Mouse (Mus musculus) heart, postnatal 14 days (tissue): Measurements from ENCODE around the gene Cmip. TPM values are rescaled to one million over a fixed set of nuclear protein-coding genes. Genes with fewer than 3 reads are reported as not detected.

ENCODE experiments used
- DNase-seq, 2 experiments: peaks; one replicate each; pipeline ENCODE4 v3.0.0; 2021 to 2022
- intact Hi-C: fragments of 180-260 bp; cut with DNase I; formaldehyde crosslinking; loops from one replicate; pipeline ENCODE4 v1.15.1; 2025
- total RNA-seq, 2 experiments: library from RNA; stranded (reverse); gene quantifications; 2 replicates each; pipeline ENCODE4 v1.2.3; 2021

The Cmip gene
- total RNA-seq, 2 experiments from 2014 or later = 29.5 to 30.9 TPM

GRCm38 (mm10) chr8:117254496-117254895 lies 2.4 kb upstream of the Cmip start:
- intact Hi-C loops = loop anchor here (10.0 kb wide), 1 partner anchor 120 kb away; no protein-coding TSS in a partner anchor

GRCm38 (mm10) chr8:117256292-117256938 lies 449 bp upstream of the Cmip start:
- intact Hi-C loops = loop anchor here (10.0 kb wide), 1 partner anchor 118 kb away; no protein-coding TSS in a partner anchor
- DNase-seq = peak; percentile 97 to 98

More at GRCm38 (mm10) chr8:117254496-117254895, 2.4 kb upstream of the Cmip start:
- no peak for DNase-seq

GRCm38 (mm10) chr8:117257821-117258575 lies 1.1 kb downstream of the Cmip start:
- peak; percentile 32 to 37 for DNase-seq
- intact Hi-C loops = loop anchor here (2.0 to 10.0 kb wide), 2 partner anchors 27 to 117 kb away; no protein-coding TSS in a partner anchor

GRCm38 (mm10) chr8:117258576-117259040 lies 1.7 kb downstream of the Cmip start:
- intact Hi-C loops = loop anchor here (2.0 to 10.0 kb wide), 2 partner anchors 26 to 116 kb away; no protein-coding TSS in a partner anchor
- no peak for DNase-seq

- intact Hi-C loops = loop anchor here (2.0 to 10.0 kb wide), 2 partner anchors 25 to 115 kb away; no protein-coding TSS in a partner anchor
- no peak for DNase-seq
These were observed 2.7 kb downstream of the Cmip start for GRCm38 (mm10) chr8:117259431-117260001.

GRCm38 (mm10) chr8:117260234-117260929 lies 3.5 kb downstream of the Cmip start:
- DNase-seq = no peak
- intact Hi-C loops = no loop called here

GRCm38 (mm10) chr8:117260930-117261475 lies 4.1 kb downstream of the Cmip start:
- DNase-seq = no peak
- intact Hi-C loops = no loop called here

- intact Hi-C loops = no loop called here
- DNase-seq = no peak
These were observed 4.8 kb downstream of the Cmip start for GRCm38 (mm10) chr8:117261702-117262101.

- intact Hi-C loops = no loop called here
- no peak for DNase-seq
These were observed 5.8 kb downstream of the Cmip start for GRCm38 (mm10) chr8:117262685-117263084.

- no peak for DNase-seq
These were observed 6.6 kb downstream of the Cmip start for GRCm38 (mm10) chr8:117263442-117263841.

GRCm38 (mm10) chr8:117265079-117265478 lies 8.2 kb downstream of the Cmip start:
- DNase-seq = no peak
- intact Hi-C loops = no loop called here

More at GRCm38 (mm10) chr8:117263442-117263841, 6.6 kb downstream of the Cmip start:
- intact Hi-C loops = no loop called here

GRCm38 (mm10) chr8:117267403-117268129 lies 10.7 kb downstream of the Cmip start:
- DNase-seq = no peak
- intact Hi-C loops = no loop called here

- DNase-seq = no peak
- intact Hi-C loops = no loop called here
These were observed 21.4 kb downstream of the Cmip start for GRCm38 (mm10) chr8:117278234-117278633.

- intact Hi-C loops = no loop called here
- no peak for DNase-seq
These were observed 21.8 kb downstream of the Cmip start for GRCm38 (mm10) chr8:117278668-117279132.

GRCm38 (mm10) chr8:117280488-117280887 lies 23.6 kb downstream of the Cmip start:
- DNase-seq = peak in 1 of 2 experiments; percentile 30

GRCm38 (mm10) chr8:117281676-117282075 lies 24.8 kb downstream of the Cmip start:
- no peak for DNase-seq
- intact Hi-C loops = no loop called here

More at GRCm38 (mm10) chr8:117280488-117280887, 23.6 kb downstream of the Cmip start:
- intact Hi-C loops = no loop called here

- no peak for DNase-seq
- intact Hi-C loops = no loop called here
These were observed 25.5 kb downstream of the Cmip start for GRCm38 (mm10) chr8:117282141-117282950.

- no peak for DNase-seq
- intact Hi-C loops = loop anchor here (2.0 kb wide), 1 partner anchor 26 kb away; no protein-coding TSS in a partner anchor
These were observed 28.1 kb downstream of the Cmip start for GRCm38 (mm10) chr8:117284768-117285484.
